Mouse (Mus musculus) midbrain, embryonic 14.5 days (tissue): ENCODE data around the gene St8sia4. TPM values are rescaled to one million over a fixed set of nuclear protein-coding genes. Genes with fewer than 3 reads are reported as not detected.
"Not testable (repeated sequence)": the region's sequence is repeated elsewhere in the genome, so short reads cannot be mapped to it uniquely, and the experiment has no call there.

Experiments
- ATAC-seq: fragments of 200-750 bp; cut with Nextera tagmentation; 2 replicates; pipeline ENCODE4 v1.8.0; 2017; ENCODE audit warnings: moderate number of reproducible peaks, moderate library complexity; ENCODE audit not compliant: low FRiP score, low TSS enrichment
- DNase-seq: peaks from one replicate; pipeline ENCODE4 v3.0.0-alpha.2; 2015
- H3K27ac ChIP-seq: fragments of 300-500 bp; sonication (generic); replicated peaks from 2 replicates; pipeline ENCODE4 v1.5.1; 2014; ENCODE audit warnings: mild to moderate bottlenecking, low read depth, low read length, moderate library complexity
- H3K27me3 ChIP-seq: fragments of 300-500 bp; sonication (generic); 2 replicates; pipeline ENCODE4 v1.6.1; 2014; ENCODE audit warnings: low read length, control low read depth, mixed read lengths; ENCODE audit not compliant: control insufficient read depth, insufficient read depth
- H3K36me3 ChIP-seq: fragments of 300-500 bp; sonication (generic); 2 replicates; pipeline ENCODE4 v1.6.1; 2014; ENCODE audit warnings: low read length, control low read depth; ENCODE audit not compliant: control insufficient read depth, insufficient read depth
- H3K4me1 ChIP-seq: fragments of 300-500 bp; sonication (generic); 2 replicates; pipeline ENCODE4 v1.6.1; 2014; ENCODE audit warnings: mild to moderate bottlenecking, antibody characterized with exemption, low read length, control low read depth; ENCODE audit not compliant: control insufficient read depth, insufficient read depth
- H3K4me2 ChIP-seq: fragments of 300-500 bp; sonication (generic); 2 replicates; pipeline ENCODE4 v1.6.1; 2014; ENCODE audit warnings: mild to moderate bottlenecking, low read length, moderate library complexity
- H3K4me3 ChIP-seq: fragments of 300-500 bp; sonication (generic); replicated peaks from 2 replicates; pipeline ENCODE4 v1.5.1; 2014; ENCODE audit warnings: low read depth, low read length
- H3K9ac ChIP-seq: fragments of 300-500 bp; sonication (generic); replicated peaks from 2 replicates; pipeline ENCODE4 v1.6.1; 2014; ENCODE audit warnings: mild to moderate bottlenecking, low read length, moderate library complexity
- H3K9me3 ChIP-seq: fragments of 300-500 bp; sonication (generic); 2 replicates; pipeline ENCODE4 v1.6.1; 2016; ENCODE audit warnings: low read length, control low read depth, mixed read lengths; ENCODE audit not compliant: control insufficient read depth
- WGBS: fragments of 180-500 bp; shearing (Covaris S2); extraction: QIAGEN DNeasy Blood & Tissue Kit; methylation state at CpG from one replicate; pipeline ENCODE4 v1.1.7; 2014; 5-methylcytosine and 5-hydroxymethylcytosine counted together
- polyA plus RNA-seq: library from polyadenylated mRNA; unstranded; fragments of >200 nt; fragmentation: Nextera tagmentation; extraction: Ambion mirVana; gene quantifications from 2 replicates; pipeline ENCODE4 v1.2.1, GENCODE M21; 2014

Gene St8sia4
- polyA plus RNA-seq, 1 experiment from 2014 or later, result 59.0 TPM

DNA sequence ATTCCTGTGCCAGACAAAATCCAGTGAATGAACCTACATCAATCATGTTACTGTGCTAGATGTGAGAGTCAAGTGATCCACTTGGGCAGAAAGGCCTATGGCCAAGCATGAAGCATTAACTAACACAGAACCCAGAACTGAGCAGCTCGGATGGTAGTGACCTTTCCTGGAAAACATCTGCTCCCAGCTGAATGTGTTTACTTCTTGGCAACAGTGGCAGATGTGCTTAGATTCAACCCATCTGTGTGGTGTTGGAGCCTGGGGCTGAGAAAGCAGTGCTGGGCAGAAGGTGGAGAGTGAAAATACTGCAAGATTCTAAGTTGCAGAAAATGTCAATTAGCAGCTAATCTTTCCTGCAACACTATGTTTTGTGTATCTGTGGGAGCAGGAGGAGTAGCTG lies 85.1 kb downstream of the St8sia4 start:
- H3K9me3 ChIP-seq, result no peaks in the 10 kb centered on the region
- H3K4me1 ChIP-seq, result no peaks in the 10 kb centered on the region
- no peak for DNase-seq
- H3K4me2 ChIP-seq, result no peak overlapping the region
- no peak overlapping the region for H3K9ac ChIP-seq
- H3K36me3 ChIP-seq, result no peaks in the 10 kb centered on the region
- no peak overlapping the region for H3K27ac ChIP-seq
- no peak for ATAC-seq
- no peak overlapping the region for H3K4me3 ChIP-seq
- 65% methylated on average over 1 of the region's 1 CpGs for WGBS
- H3K27me3 ChIP-seq, result no peaks in the 10 kb centered on the region

DNA sequence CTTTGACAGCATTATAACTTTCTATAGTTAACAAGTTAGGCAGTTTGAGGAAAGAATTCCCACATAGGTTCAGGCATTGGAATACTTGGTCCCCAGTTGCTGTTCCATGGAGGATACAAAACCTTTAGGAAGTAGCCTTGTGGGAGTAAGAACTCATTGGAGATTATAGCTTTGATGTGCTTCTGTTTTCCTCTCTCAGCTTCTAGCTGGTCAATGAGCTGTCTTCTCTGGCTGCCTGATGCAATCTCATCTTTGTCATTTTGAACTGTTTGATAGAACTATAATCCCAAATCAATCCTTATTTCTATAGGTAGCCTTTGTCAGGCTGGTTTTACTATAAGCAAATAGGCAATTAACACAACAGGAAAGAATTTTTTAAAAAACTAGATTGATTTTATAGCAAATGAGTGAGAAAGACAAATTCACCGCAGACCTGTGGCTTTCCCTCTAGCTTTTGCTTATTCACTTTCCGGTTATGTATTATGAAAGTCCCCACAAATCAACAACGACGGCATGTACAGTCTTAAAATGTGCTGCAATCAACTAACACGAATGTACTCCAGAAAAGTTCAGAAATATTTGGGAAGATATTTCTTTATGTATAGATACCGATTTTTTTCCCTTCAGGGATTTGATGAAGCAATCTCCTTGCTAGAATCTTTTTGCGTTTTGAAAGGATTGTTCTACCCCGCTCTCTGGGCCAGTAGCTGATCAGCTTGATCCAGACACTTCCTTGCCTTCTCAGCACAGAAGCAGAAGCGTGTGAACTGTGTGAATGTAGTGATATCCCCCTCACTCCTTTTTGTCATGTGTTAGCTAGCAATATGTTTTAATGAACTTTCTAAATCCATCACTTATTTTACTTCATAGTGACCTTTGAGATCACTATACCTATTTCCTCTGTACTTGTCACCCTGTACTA lies 94.5 kb downstream of the St8sia4 start:
- H3K9me3 ChIP-seq, result no peaks in the 10 kb centered on the region
- WGBS, result 92% methylated on average over 9 of the region's 9 CpGs
- DNase-seq, result no peak
- no peaks in the 10 kb centered on the region for H3K36me3 ChIP-seq
- H3K4me1 ChIP-seq, result no peaks in the 10 kb centered on the region
- no peak overlapping the region for H3K4me2 ChIP-seq
- no peak overlapping the region for H3K27ac ChIP-seq
- no peak overlapping the region for H3K9ac ChIP-seq
- no peak overlapping the region for H3K4me3 ChIP-seq
- ATAC-seq, result no peak
- H3K27me3 ChIP-seq, result no peaks in the 10 kb centered on the region

DNA sequence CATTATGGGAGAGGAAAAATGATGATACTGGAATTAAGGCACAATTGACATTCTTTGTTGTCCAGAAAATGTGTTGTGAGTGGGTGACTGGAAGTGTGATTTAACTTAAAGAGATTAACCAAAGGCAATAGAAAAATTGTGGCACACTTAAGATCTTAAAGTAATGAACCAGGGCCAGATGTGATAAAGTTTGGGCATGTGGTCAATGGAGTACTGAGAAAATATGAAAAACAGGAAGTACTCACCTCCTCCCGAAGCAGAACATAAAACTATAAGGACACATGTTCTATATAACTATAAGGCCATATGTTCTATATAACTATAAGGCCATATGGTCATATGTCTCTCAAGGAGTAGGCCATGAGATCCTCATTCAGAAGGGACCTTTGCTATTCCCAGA lies 96.3 kb downstream of the St8sia4 start:
- Histone ChIP-seq H3K27ac (no peak overlapping the region), H3K27me3 (no peaks in the 10 kb centered on the region), H3K4me3 (no peak overlapping the region), H3K36me3 (no peaks in the 10 kb centered on the region), H3K4me2 (no peak overlapping the region), H3K9me3 (no peaks in the 10 kb centered on the region), H3K4me1 (no peaks in the 10 kb centered on the region), H3K9ac (no peak overlapping the region)
- WGBS, result 91% methylated on average over 1 of the region's 1 CpGs
- ATAC-seq, result no peak
- no peak for DNase-seq

DNA sequence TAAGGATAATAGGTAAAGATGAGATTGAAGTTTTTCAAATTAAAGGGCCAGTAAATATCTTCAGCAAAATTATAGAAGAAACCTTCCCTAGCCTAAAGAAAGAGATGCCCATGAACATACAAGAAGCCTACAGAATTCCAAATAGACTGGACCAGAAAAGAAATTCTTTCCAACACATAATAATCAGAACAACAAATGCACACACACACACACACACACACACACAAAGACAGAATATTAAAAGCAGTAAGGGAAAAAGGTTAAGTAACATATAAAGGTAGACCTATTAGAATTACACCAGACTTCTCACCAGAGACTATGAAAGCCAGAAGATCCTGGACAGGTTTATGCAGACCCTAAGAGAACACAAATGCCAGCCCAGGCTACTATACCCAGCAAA lies 112.8 kb downstream of the St8sia4 start:
- not testable (repeated sequence) for H3K4me2 ChIP-seq, H3K4me1 ChIP-seq, DNase-seq, H3K36me3 ChIP-seq, H3K9me3 ChIP-seq, H3K27ac ChIP-seq, H3K4me3 ChIP-seq, H3K9ac ChIP-seq, H3K27me3 ChIP-seq, ATAC-seq

DNA sequence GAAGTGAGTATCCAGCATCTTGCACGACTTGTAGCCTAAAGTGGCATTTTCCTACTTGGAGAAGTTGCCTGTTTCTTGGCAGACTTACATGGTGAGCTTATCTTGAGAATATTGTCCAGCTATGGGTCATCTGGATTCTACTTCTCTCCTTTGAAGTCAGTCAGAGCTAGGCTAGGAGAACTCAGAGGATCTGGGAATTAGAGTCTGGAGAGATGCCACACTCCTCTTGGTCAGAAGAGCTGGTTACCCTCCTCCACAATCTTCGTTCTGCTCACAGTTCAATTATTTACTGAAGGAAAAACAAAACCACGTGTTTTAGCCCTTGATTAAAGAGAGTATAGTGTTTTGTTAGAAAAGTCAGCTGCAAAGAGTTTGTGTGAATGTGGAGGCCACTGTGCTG lies 125.9 kb downstream of the St8sia4 start:
- Histone ChIP-seq H3K36me3 (no peaks in the 10 kb centered on the region), H3K9me3 (no peaks in the 10 kb centered on the region), H3K9ac (no peak overlapping the region), H3K27me3 (no peaks in the 10 kb centered on the region), H3K4me1 (no peaks in the 10 kb centered on the region), H3K27ac (no peak overlapping the region), H3K4me3 (no peak overlapping the region), H3K4me2 (no peak overlapping the region)
- no peak for DNase-seq
- WGBS, result 55% methylated on average over 3 of the region's 3 CpGs
- ATAC-seq, result no peak
